Mouse (Mus musculus): ENCODE data around the gene Sphk2. TPM values are rescaled to one million over a fixed set of nuclear protein-coding genes. Genes with fewer than 3 reads are reported as not detected.

Gene Sphk2
- total RNA-seq, 2 experiments from 2014 or later = 15.2 to 15.6 TPM

DNA sequence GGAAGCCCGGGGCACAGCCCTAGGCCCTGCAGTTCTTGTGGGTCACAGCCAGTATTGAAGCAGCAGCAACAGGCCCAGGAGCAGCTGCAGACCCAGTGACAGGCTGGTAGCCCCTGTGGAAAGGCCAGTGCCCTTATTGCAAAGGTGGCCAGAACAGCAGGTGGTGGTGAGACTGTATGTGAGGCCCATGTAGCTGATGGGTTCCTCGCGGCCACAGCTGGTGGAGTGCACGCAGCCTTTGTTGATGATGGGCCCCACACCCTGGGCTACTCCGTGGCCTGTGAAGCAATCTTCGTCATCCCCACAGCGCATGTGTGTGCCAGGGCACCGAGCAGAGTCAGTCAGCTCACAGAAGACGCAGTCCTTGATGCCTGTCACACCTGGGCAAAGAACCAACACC, 7.3 kb upstream of the Sphk2 start:
- no peak for DNase-seq (ENCODE audit: low spot score)

DNA sequence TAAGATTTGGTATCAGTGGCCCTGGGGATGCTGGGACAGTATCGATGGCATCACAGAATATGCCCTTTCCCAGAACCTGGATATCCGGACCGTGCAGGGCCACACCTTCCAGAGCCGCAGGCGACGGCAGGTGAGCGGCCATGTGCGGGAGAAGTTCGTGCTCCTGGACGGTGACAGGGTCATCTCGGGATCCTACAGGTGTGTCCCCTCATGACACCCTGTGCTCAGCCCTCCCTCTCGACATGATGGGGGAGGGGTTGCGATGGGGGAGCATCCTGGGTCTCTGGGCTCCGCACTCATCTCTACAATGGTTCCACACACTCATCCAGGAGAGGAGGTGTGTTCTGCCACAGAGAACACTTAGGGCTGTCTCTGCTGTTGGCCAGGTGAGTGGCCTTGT, 6.0 kb upstream of the Sphk2 start:
- no peak for DNase-seq (ENCODE audit: low spot score)

DNA sequence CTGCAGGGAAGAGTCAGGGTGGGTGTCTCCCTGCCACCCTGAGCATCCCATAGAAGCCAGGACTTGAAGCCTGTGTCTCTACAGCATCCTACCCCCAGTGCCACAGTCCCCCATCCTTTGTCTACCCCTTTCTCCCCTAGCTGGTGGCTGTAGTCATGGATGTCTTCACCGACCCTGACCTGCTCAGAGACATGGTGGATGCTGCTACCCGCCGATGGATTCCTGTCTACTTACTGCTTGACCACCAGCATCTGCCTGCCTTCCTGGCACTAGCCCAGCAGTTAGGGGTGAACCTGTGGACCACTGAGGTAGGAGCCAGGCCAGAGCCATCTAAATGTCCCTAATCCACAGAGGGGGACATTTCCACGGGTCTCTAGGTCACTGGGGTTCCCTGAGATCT, 5.5 kb upstream of the Sphk2 start:
- DNase-seq (ENCODE audit: low spot score) = no peak

DNA sequence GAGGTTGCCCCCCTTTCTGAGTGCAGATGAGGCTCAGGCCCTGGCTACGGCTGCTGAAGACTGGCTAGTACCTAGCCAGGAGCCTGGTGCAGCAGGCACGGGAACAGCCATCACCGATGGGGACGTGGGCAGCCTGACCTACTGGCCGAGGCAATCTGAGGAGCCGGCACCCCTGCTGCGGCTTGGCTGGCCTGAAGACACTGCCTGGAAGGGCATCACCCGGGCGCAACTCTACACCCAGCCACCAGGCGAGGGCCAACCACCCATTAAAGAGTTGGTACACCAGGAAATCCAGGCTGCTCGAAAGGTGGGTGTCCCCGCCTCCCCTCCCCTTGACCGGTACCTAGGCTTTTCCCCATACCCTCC, 4.5 kb upstream of the Sphk2 start:
- DNase-seq (ENCODE audit: low spot score) = no peak

DNA sequence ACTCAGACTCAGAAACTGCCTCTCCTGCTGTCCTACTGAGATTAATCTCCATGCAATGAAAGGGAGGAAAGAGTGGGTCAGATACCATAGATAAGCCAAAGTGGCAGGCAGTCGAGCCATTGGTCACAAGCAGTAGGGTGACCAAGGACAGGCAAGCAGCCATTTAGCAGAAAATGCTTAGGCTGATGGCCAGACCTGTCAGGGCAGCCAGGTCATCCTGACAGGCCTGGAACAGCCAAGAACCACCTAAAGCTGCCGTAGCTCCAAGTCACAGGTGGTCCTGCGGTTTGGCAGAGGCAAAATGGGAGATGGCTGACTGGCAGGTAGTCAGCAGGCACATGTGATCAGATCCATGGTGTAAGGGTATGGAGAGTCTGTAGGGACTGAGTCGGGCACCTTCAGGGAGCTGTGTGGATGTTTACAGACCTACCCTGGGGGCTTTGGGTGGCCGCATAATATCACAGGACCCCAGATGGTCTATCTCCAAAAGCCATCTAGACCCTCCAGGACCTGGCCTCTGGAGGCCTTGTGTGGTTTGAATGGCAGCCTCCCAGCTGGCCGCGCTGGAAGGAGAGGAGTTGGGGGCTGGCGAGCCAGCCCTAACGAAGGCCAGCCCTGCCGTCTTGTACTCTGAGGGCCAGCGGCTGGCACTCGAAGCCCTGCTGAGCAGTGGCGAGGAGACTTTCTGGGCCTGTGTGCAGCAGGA, 4.0 kb upstream of the Sphk2 start:
- no peak for DNase-seq (ENCODE audit: low spot score)

DNA sequence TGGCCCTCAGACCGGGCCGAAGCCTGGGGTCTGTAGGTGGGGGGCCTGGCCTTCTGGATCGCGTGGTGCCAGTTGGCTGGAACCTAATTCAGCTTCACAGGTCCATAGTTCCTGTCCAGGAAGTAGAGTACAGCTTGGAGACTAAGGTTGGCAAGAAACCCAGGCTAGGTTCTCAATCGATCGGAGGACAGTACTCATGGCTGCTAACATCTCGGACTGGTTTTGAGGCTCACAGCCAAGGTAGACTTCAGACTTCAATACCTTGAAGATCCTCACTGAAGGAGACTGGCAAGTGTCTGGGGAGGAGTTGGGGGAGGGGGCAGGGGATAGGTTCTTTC, 3.4 kb upstream of the Sphk2 start:
- DNase-seq (ENCODE audit: low spot score) = no peak

DNA sequence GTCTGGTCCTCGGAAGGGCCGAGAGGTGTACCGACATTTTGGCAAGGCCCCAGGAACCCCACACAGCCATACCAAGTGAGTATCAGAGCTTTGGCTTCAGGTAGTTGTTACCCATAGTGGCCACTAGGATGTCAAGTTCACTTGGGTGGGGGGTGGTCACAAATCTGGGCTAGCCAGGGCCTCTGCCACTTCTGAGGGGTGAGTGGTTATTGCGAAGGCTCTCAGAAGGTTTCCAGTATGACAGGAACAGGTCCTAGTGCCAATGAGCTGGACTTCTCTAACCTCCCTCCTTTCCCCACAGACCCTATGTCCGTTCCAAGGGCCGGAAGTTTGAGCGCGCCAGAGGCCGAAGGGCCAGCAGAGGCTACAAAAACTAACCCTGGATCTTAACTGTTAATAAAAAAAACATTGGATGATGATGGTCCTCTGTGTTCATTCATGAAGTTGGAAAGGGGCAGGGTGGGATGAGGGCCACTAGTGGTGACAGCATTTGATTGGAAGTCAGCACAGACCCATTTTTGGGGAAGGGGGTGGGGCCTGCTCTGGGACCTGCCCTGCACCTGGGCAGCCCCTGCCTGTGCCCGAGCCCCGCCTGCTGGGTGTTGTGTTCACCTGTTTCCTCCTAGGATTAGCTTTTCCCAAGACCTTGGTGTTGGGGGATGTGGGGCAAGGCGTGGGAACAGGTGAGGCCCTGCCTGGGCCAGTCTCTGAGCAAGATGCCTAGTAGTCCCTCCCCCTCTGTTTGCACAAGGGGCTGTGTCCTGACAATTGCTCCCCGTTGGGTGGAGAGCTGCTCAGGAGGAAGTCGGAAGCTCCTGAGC, 2.8 kb upstream of the Sphk2 start, which contains the start of gene Fam83e:
Gene Fam83e (plus strand): TSS at position 800 of the 821 bp plus-strand sequence.
- DNase-seq (ENCODE audit: low spot score) = no peak

DNA sequence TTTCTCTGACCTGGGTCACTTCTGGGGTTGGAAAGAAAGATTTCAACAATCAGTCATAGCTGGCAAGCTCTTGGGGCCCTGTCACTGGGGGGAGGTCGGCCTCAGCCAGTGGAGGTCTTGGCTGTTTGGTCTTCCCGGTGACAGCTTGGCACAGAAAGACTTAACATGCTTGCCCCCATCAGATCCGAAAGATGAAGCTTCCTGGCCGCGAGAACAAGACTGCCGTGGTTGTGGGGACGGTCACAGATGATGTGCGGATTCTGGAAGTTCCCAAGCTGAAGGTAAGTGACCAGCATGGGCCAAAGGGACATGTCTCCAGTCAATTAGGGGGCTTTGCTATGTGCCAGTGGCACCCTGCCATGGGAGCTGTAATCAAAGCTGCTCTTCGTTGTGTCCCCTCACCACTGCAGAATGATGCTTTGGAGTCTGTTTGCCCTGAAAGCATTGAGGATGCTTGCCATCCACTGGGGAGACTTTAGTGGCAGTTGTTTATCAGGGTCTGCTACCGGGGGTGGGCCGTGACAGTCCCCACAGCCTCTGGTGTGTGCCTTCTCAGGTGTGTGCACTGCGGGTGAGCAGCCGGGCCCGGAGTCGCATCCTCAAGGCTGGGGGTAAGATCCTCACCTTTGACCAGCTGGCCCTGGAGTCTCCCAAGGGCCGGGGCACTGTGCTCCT, 2.1 kb upstream of the Sphk2 start:
- no peak for DNase-seq (ENCODE audit: low spot score)

DNA sequence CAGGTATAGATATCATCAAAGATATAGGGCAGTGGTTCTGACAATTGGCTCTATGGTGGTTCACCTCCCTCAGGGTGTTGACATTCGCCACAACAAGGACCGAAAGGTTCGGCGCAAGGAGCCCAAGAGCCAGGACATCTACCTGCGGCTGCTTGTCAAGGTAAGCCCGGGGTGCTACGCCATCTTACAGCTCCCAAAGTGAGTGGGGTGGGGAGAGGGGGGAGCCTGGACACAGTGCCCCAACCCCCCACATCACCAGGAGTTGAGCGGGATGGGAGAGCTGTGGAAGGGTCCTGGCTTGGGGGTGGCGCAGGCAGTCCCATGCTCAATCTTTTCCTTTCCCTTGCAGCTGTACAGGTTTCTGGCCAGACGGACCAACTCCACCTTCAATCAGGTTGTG, 1.4 kb upstream of the Sphk2 start:
- no peak for DNase-seq (ENCODE audit: low spot score)

DNA sequence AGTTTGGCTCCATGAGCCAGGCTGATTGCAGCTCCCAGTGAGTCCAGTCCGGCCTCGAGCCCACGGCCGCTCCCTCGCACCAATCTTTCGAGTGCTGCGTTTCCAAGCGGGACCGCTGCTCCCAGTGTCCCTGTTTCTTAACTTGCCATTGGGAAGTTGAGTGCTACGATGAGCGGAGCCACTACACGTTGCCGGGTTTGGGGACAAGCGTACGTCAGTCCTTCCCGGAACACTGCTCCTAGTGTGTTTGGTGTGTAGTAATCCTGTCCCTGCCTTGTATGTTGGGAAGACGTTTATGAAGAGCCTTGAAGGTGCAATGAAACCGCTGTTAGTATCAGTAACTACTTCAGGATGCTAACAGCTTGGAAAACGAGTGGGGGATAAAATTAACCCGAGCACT, 529 bp upstream of the Sphk2 start:
- no peak for DNase-seq (ENCODE audit: low spot score)

DNA sequence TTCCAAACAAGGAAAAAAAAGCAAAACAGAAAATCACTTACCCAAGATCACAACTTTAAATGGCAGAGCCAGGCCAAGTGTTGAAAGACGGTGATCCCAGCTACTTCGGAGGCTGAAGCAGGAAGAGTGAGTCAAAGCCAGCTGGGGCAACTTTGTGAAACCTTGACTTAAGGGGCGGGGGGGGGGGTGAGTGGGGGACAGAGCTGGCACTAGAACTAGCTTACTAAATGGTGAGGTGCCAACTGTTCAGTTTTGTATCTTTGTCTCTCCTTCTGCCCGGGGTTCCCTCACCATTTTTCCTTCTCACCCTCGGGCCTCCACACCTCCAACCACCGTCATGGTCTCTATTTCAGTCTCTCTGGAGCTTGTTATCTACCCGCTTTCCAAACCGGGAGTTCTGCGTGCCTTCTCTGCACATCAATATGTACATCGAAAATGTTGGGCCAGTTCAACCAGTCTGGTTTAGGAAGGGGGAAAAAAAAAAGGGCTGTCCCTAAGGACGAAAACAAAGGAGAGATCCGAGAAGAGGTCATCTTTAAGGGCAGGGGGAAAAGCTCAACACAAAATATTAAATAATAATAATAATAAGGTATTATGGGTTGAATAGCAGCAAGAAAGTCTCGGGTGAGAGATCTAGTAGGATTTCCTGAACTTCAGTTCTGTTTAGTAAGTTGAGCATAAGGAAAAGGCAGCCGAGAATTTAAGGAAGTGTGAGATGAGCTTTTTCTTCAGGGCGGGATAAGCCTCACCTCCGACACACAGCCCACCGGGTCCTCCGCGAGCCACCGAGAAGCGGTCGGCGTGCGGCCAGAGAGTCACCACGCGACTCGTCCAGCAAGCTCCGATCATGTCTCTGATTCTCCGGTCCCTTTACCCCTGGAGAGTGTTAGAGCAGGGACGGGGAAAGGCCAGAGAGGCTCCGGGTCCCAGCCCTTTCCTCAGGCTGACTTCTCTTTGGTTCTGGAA, 567 bp downstream of the Sphk2 start:
- DNase-seq (ENCODE audit: low spot score) = no peak

DNA sequence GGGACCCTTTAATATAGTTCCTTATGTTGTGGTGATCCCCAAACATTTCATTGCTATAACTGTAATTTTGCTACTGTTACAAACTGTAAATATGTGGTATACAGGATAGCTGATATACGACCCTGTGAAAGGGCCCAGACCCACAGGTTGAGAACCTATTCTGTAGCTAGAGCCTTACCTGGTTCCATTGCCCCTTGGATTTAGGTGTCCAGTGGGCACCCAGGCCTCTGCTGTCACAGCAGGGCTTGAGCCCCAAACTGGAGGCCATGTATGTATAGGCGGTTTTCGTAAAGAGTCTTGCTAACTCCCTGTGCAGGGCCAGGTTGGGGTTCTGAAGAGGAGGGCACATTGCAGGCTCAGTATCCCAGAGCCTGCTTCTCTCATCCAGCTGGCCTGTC, 1.3 kb downstream of the Sphk2 start:
- DNase-seq (ENCODE audit: low spot score) = no peak

DNA sequence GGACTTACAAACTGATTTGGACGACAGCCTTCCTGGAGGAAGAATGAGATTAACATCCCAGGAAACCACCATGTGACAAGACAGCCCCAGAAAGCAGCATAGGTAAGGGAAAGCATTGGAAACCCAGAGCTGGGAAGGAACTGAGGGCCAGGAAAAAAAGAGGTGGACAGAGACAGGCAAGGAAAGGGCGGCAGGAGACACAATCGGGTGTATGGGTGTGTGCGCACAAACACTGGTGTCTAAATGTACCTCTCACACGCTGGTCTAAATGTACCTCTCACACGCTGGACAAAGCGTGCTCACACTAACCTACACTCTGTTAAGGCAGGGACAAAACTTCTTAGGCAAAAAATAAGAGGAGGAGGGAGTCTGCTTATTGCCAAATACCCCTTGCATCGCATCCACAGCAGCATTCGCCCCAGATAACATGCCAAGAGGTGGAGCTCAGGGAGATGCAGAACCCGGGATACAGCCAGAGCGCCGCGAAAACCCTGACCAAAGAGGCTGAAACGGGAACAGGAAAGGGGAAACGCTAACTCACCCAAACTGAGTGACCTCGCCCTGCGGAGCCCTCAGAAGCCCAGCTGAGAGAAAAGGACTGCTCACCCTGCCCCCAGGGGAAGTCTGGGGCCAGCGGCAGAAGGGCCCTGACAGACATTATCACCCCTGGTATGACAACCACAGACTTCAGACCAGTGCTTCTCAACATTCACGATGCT, 1.9 kb downstream of the Sphk2 start:
- DNase-seq (ENCODE audit: low spot score) = no peak

DNA sequence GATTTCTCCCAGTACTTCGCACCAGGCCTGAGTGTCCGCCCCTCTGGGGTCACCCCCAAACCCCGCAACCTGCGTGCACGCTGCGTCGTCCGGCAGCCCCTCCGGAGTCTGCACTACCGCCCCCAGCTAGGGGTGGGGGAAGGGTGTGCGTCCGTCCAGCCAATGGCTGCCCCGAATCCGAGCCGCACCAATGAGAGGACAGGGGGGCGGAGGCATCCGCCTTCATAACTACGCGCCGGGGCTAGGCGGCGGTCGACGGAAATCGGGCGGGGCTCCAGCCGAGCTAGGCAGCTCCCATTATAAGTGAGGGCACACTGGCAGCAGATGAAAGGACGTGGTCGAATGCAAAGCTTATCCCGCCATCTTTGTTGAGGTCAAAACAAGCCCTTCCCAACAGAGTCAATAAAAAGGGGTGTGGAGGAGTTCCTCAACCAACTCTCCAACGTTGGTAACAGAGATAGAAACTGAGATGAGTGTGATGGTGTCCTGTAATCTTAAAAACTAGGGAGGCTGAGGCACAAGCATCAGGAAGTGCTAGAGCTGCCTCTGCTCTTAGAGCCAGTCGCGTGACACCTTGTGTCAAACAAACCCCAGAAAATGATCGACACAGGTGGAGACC, 2.6 kb downstream of the Sphk2 start, which contains the start of gene Rpl18:
Gene Rpl18 (plus strand): TSS at position 368 of the 619 bp plus-strand sequence.
- DNase-seq (ENCODE audit: low spot score) = peak; percentile 97

DNA sequence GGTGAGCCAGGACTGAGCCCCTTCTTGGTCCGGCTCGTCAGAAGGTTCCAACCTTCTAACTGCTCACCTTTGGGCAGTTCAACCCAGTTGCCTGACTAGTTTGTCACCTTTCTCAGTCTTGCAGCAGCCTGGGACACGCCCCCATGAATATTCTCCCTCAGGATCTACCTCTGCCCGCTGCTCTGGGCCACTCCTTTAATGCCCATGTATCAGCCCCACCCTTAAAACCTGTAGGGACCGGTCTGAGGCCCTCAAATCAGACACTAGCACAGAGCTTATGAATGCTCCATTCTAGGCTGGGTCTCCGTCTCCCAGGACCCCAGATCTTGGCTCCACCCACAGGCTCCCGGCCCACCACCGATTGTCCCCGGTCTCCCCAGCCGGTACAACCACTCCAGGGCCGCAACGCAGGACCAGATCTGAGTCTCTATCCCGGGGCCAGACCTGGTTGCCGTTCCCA, 3.1 kb downstream of the Sphk2 start:
- no peak for DNase-seq (ENCODE audit: low spot score)

DNA sequence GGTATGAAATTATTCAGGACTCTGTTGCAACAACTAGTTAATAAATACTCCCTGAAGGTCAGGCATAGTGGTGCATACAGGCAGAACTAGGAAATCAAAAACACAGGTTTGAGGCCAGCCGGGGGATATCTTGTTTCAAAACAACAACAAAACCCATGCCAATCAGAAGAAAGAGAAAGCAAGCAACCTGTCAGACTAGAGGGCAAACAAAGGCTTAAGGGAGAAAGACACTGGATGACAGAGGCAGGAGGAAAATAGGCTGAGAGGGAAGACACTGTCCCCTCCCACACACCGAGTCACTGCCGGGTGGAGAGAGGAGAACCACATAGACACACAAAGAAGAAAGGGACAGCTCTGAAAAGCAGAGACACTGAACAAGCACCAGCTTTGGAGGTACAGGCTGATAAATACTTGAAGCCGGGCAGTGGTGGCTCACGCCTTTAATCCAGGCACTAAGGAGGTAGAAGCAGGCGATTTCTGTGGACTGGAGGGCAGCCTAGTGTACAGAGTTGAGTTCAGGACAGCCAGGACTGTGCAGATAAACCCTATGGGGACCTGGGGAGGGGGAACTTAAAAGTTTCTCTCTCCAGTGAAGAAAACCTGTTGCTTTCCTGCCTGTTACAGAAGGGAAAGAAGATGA, 3.8 kb downstream of the Sphk2 start:
- DNase-seq (ENCODE audit: low spot score) = no peak

DNA sequence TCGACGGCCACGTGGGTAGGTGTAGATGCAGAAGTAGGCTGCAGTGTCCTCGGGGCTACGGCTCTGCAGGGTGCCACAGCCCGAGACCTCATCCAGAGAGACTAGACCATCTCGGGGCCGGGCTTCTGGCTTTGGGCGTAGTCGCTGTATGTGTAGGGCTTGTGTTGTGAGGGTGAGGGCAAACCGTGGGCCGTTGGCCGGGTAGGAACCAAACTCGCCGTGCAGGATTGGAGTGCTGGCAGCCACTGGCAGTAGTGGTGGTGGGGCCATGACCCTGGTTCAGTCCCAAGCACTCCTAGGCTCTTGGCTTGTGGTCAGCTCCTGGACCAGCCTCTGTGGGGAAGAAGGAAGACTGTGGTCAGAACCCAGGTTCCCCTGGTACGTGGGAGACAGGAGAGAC, 4.4 kb downstream of the Sphk2 start:
- DNase-seq (ENCODE audit: low spot score) = no peak

DNA sequence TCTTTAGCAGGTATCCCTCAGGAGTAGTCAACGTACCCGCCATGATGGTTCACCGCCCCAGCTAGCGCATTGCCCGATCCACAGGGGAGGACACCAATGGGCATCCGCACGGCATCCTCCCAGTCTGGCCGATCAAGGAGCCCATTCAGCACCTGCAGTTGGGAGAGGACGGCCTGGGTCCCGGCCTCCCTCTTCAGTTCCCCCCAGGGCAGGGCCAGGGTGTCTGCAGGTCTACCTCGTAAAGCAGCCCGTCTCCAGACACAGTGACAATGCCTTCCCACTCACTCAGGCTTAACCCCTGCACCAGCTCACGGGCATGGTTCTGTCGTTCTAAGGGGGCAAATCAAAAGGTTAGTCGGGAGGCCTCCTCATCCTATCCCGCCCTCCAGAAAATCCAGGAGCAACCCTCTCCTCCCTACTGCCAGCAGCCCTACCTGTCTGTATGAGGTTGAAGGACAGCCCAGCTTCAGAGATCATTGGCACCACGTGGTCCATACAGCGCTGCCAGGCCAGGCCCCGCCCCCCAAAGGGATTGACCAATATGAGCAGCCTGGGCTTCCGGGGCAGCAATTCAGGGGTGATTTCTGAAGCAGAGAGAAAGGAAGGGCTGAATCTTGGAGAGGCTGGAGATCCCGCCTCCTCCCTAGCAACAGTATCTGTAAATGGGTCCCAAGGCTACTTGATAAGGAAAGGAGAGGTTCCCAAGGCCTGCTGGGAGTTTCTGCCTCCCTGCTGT, 5.6 kb downstream of the Sphk2 start:
- DNase-seq (ENCODE audit: low spot score) = no peak

Measured in gastrocnemius, adult 18-20 months (tissue).